Mouse (Mus musculus): ENCODE measurements around the gene Stag2. TPM values are rescaled to one million over a fixed set of nuclear protein-coding genes. Genes with fewer than 3 reads are reported as not detected.

The Stag2 gene
- polyA plus RNA-seq, 1 experiment from 2014 or later = 23.0 TPM

DNA sequence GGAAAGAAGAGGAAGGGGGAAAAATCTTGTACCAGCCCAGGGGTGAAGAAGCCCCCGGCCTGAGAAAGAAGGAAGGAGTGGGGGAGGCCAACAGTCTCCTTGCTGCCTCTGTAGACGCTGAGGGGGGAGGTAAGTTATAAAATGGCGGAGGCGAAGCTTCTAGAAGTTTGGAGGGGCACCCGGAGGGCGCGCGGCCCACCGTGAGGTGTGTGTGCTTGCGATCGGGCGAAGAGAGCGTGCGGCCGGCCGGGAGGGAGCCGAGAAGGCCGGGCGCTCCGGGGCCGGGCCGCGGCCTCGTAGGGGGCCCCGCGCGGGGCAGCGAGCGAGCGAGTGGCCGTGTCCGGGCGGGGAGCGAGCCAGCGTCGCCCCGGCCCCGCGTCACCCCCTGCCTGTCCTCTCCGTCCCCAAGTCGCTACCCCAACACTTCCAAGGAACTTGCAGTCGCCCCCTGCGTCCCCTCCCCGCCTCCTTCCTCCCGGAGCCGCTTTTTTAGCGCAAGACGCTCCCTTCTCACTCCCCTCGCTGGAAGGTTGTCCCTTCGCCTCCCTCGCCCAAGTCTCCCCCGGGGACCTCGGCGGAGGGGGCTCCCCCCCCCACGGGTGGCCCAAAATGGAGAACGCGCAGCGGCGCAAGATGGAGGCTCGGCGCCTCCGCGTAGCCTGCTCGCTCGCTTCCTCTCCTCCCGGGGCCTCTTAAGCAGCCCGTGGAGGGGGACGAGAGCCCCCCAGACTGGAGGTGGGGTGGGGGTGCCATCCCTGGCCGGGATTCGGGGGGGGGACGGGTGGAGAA lies 634 bp downstream of the Stag2 start:
- peak overlapping the region; percentile 62 for H3K4me3 ChIP-seq (ENCODE audit: low read length)
- no peaks in the 10 kb centered on the region for H3K4me1 ChIP-seq (ENCODE audit: control insufficient read depth, insufficient read depth, low read length)
- peak overlapping the region; percentile 92 for H3K9ac ChIP-seq (ENCODE audit: low read depth, low read length)
- H3K4me2 ChIP-seq (ENCODE audit: low read depth, low read length) = peak overlapping the region; percentile 46; the same call in 1 of the 2 replicates
- no peaks in the 10 kb centered on the region for H3K36me3 ChIP-seq (ENCODE audit: control insufficient read depth, insufficient read depth, low read length)
- no peaks in the 10 kb centered on the region for H3K27me3 ChIP-seq (replicated peaks; ENCODE audit: control insufficient read depth, insufficient read depth, low read length)
- no peaks in the 10 kb centered on the region for H3K9me3 ChIP-seq (ENCODE audit: control insufficient read depth, low read length)
- WGBS = 12% methylated on average over 41 of the region's 71 CpGs
- H3K27ac ChIP-seq (ENCODE audit: low read length) = peak overlapping the region; percentile 99
- peak; percentile 9 for ATAC-seq

DNA sequence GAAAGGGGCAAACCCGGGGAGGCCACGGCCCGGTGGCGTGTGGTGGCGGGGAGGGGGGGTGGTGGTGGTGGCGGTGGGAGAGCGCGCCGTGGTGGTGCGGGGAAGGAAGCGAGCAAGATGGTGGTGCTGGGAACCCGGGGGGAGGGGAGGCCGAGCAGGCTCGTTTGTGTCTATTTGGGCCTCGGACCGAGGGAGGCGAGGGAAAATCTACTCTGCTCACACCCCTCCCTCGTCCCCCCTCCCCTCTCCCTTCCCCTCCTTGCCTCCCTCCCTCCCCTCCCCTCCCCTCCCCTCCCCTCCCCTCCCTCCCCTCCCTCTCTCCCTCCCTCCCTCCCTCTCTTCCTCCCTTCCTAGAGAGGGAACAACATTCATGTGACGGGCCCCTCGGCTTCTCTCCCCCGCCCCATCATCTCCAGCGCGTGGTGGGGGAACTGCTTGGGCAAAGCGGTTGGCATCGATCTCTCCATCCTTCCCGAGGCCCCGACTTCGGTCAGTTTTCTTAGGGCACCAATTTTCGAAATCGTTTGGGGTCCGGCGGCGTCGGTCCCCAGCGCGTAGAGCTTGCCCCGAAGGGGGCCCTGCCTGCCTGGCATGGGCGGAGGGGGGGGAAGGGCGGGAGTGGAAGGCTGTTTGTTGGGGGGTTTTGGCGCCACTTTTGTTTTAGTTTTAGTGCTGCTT lies 1.4 kb downstream of the Stag2 start:
- 31% methylated on average over 20 of the region's 40 CpGs for WGBS
- Histone ChIP-seq H3K9me3 (ENCODE audit: control insufficient read depth, low read length) (no peaks in the 10 kb centered on the region), H3K4me2 (ENCODE audit: low read depth, low read length) (peak overlapping the region; percentile 37; the same call in 1 of the 2 replicates), H3K36me3 (ENCODE audit: control insufficient read depth, insufficient read depth, low read length) (no peaks in the 10 kb centered on the region), H3K4me3 (ENCODE audit: low read length) (peak overlapping the region; percentile 62), H3K27ac (ENCODE audit: low read length) (peak overlapping the region; percentile 99), H3K9ac (ENCODE audit: low read depth, low read length) (peak overlapping the region; percentile 92), H3K4me1 (ENCODE audit: control insufficient read depth, insufficient read depth, low read length) (no peaks in the 10 kb centered on the region), H3K27me3 (replicated peaks; ENCODE audit: control insufficient read depth, insufficient read depth, low read length) (no peaks in the 10 kb centered on the region)
- ATAC-seq = peak; percentile 64

DNA sequence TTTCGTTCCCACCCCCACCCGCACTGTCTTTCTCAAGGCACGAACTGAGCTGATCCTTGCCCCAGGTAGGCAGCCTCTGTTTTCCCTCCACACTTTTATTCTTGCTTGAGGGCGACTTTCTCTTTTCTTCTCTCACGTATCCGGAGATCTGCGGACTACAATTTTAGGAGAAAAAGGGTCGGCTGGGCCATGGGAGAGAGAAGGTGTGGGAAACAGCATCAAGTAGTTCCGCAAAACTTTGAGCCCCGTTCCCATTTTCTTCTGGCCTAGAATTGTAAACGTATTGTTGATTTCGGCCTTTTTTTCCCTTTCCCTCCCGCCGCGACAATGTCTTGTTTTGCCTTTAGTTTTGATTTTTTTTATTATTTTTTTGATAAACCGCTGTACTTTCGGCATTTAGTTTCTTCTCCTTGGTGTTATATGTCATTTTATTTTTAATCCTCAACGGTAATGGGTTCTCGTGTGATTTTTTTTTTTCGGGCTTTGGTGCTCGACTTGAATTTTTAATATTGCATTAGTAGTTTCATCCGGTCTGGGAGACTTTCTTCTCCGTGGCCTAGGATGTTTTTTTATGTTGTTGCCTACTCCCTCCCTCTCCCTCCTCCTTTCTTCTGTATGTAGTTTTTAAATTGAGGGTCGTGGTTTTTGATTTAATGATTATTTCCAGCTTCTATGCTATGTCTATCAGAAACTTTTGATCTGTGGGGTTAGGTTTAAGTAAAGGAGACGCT lies 2.1 kb downstream of the Stag2 start:
- no peaks in the 10 kb centered on the region for H3K4me1 ChIP-seq (ENCODE audit: control insufficient read depth, insufficient read depth, low read length)
- H3K36me3 ChIP-seq (ENCODE audit: control insufficient read depth, insufficient read depth, low read length) = no peaks in the 10 kb centered on the region
- 19% methylated on average over 25 of the region's 25 CpGs for WGBS
- peak overlapping the region; percentile 62 for H3K4me3 ChIP-seq (ENCODE audit: low read length)
- peak overlapping the region; percentile 37 for H3K4me2 ChIP-seq (ENCODE audit: low read depth, low read length)
- H3K27ac ChIP-seq (ENCODE audit: low read length) = peak overlapping the region; percentile 94
- H3K9ac ChIP-seq (ENCODE audit: low read depth, low read length) = peak overlapping the region; percentile 72
- H3K27me3 ChIP-seq (replicated peaks; ENCODE audit: control insufficient read depth, insufficient read depth, low read length) = no peaks in the 10 kb centered on the region
- ATAC-seq = no peak
- no peaks in the 10 kb centered on the region for H3K9me3 ChIP-seq (ENCODE audit: control insufficient read depth, low read length)

DNA sequence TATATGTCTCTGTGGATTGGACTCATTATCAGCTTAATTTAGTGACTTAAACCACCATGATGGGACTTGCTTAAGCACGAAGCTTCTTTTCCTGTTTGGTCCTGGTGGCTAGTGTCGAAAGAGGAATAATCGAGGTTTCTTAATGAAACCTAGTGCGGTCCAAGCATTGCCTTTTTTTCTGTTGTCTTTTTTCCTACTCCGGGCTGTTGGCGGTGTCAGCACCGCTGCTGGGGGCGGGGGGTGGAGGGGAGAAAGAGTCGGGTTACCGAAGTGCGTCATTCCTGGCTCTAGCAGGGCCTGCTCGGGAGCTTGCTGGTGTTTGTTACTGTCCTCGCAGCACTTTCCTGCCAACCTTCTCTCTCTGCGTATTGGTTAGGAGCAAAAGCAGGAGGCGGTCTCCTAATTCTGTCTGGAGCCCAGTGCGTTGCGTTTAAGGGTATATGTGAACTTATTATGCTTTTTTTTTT lies 2.8 kb downstream of the Stag2 start:
- Histone ChIP-seq H3K27me3 (replicated peaks; ENCODE audit: control insufficient read depth, insufficient read depth, low read length) (no peaks in the 10 kb centered on the region), H3K9ac (ENCODE audit: low read depth, low read length) (peak overlapping the region; percentile 72)

DNA sequence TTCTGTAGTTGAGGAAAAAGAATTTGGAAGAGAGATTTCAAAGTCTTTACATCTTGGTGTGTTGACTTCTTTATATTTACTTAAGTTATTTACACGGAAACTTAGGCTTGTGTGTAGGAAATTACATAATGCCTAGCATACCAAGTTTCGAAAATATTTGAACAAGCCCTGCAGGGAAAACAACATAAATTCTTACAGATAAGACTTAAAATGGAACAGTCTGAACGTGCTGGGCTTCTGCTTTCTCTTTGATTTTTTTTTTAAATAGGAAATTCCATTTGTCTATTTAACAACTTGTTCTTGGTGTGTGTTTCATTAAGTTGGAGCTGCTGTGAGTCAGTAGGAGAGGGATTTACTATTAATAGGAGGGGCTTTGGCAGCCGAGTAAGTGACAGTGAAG lies 3.9 kb downstream of the Stag2 start:
- Histone ChIP-seq H3K4me1 (ENCODE audit: control insufficient read depth, insufficient read depth, low read length) (no peaks in the 10 kb centered on the region), H3K36me3 (ENCODE audit: control insufficient read depth, insufficient read depth, low read length) (no peaks in the 10 kb centered on the region), H3K4me3 (ENCODE audit: low read length) (peak overlapping the region; percentile 28), H3K27ac (ENCODE audit: low read length) (no peak overlapping the region), H3K9me3 (ENCODE audit: control insufficient read depth, low read length) (no peaks in the 10 kb centered on the region), H3K9ac (ENCODE audit: low read depth, low read length) (no peak overlapping the region), H3K27me3 (replicated peaks; ENCODE audit: control insufficient read depth, insufficient read depth, low read length) (no peaks in the 10 kb centered on the region), H3K4me2 (ENCODE audit: low read depth, low read length) (peak overlapping the region; percentile 47)
- 19% methylated on average over 4 of the region's 4 CpGs for WGBS
- no peak for ATAC-seq

More for the DNA sequence above, 2.8 kb downstream of the Stag2 start:
- WGBS = 14% methylated on average over 17 of the region's 17 CpGs
- Histone ChIP-seq H3K36me3 (ENCODE audit: control insufficient read depth, insufficient read depth, low read length) (no peaks in the 10 kb centered on the region), H3K27ac (ENCODE audit: low read length) (peak overlapping the region; percentile 93), H3K4me1 (ENCODE audit: control insufficient read depth, insufficient read depth, low read length) (no peaks in the 10 kb centered on the region), H3K4me3 (ENCODE audit: low read length) (peak overlapping the region; percentile 62), H3K9me3 (ENCODE audit: control insufficient read depth, low read length) (no peaks in the 10 kb centered on the region), H3K4me2 (ENCODE audit: low read depth, low read length) (peak overlapping the region; percentile 47)
- ATAC-seq = peak; percentile 67

DNA sequence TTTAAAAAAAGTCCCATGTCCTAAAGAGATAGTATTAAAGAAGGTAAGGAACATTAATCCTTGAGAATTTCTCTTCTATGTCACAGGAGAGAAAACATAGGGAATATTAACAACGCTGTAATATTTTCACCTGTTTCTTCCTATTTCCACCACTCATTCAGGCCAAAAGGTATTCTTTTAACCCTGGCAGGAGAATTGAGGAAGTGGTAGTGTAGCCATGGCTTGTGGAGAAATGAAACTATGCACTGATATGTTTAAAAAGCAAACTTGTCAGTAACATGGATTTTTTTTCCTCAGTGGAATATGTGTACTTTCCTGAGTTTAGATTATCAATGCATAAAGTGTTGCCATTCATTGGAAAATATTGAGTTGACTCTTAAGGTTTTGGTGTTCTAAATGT lies 16.3 kb downstream of the Stag2 start:
- no peak for ATAC-seq
- Histone ChIP-seq H3K9ac (ENCODE audit: low read depth, low read length) (no peak overlapping the region), H3K27me3 (replicated peaks; ENCODE audit: control insufficient read depth, insufficient read depth, low read length) (no peaks in the 10 kb centered on the region), H3K27ac (ENCODE audit: low read length) (no peak overlapping the region), H3K4me3 (ENCODE audit: low read length) (no peak overlapping the region), H3K36me3 (ENCODE audit: control insufficient read depth, insufficient read depth, low read length) (no peaks in the 10 kb centered on the region), H3K9me3 (ENCODE audit: control insufficient read depth, low read length) (no peaks in the 10 kb centered on the region), H3K4me2 (ENCODE audit: low read depth, low read length) (no peak overlapping the region), H3K4me1 (ENCODE audit: control insufficient read depth, insufficient read depth, low read length) (no peaks in the 10 kb centered on the region)
- WGBS = 83% methylated on average over 1 of the region's 1 CpGs

DNA sequence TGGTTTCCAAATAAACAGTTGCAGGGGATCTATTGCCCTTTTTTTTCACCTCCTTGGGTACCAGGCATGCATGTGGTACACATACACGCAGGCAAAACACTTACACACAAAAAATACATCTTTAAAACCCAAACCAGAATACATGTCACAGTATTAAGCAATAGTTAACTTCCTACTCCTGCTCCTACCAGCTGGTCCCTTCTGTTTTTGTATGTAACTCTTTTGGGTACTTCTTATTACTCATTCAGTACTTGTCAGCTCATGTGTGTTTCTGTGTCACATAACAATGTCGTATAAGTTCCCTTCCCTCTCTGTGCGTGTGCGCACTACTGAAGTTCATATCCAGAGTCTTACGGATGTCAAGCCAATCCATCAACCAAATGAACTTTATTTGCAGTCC lies 21.7 kb downstream of the Stag2 start:
- H3K36me3 ChIP-seq (ENCODE audit: control insufficient read depth, insufficient read depth, low read length) = no peaks in the 10 kb centered on the region
- no peak overlapping the region for H3K27ac ChIP-seq (ENCODE audit: low read length)
- no peak overlapping the region for H3K4me3 ChIP-seq (ENCODE audit: low read length)
- WGBS = 88% methylated on average over 5 of the region's 5 CpGs
- no peaks in the 10 kb centered on the region for H3K9me3 ChIP-seq (ENCODE audit: control insufficient read depth, low read length)
- no peak overlapping the region for H3K9ac ChIP-seq (ENCODE audit: low read depth, low read length)
- no peak for ATAC-seq
- H3K4me2 ChIP-seq (ENCODE audit: low read depth, low read length) = no peak overlapping the region
- H3K27me3 ChIP-seq (replicated peaks; ENCODE audit: control insufficient read depth, insufficient read depth, low read length) = no peaks in the 10 kb centered on the region
- H3K4me1 ChIP-seq (ENCODE audit: control insufficient read depth, insufficient read depth, low read length) = no peaks in the 10 kb centered on the region

DNA sequence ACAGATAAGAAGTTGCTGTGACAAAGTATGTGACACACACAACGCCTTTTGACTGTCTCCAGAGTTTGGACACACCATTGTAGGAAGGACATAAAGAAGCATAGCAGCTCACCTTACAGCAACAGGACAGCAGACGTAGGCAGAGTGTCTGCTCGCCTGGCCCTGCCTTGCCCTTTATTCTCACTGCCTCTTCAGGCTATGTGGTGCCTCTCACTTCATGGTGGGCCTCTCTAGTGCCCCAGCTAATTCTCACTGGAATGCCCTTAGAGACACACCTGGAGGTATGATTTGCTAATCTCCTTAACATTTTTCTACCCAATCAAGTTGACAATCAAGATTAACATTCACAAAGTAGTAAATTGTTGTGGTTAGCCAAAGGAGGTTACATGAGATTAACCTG lies 38.5 kb downstream of the Stag2 start:
- no peaks in the 10 kb centered on the region for H3K9me3 ChIP-seq (ENCODE audit: control insufficient read depth, low read length)
- peak; percentile 64 for ATAC-seq
- WGBS = 54% methylated on average over 3 of the region's 3 CpGs

DNA sequence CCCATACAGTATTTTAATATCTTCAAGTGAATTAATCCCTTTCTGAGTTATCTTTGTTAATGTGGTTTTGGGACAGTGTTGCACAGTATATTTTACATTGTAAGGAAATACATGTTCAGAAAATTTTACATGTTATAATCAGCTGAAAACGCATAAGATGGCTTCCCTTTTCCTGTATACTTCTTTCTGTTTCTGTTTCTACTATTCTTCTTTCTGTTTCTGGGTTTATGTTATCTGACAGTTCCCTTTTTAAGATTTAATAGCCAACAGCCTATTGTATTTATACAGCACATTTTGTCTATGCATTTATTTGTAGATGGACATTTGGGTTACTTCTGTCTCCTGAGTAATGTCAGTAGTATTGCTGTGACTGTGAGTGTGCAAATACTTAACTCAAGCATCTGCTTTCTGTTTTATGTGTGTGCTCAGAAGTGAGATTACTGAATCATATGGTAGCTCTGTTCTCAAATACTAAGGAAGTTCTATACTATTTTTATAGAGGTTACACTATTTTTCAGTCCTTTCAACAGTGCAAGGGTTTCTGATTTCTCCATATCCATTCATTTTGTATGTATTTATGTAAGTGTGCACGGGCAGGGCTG lies 39.8 kb downstream of the Stag2 start:
- 72% methylated on average over 2 of the region's 2 CpGs for WGBS
- no peak overlapping the region for H3K9ac ChIP-seq (ENCODE audit: low read depth, low read length)
- H3K27me3 ChIP-seq (replicated peaks; ENCODE audit: control insufficient read depth, insufficient read depth, low read length) = no peaks in the 10 kb centered on the region
- H3K27ac ChIP-seq (ENCODE audit: low read length) = no peak overlapping the region
- H3K36me3 ChIP-seq (ENCODE audit: control insufficient read depth, insufficient read depth, low read length) = no peaks in the 10 kb centered on the region
- no peaks in the 10 kb centered on the region for H3K9me3 ChIP-seq (ENCODE audit: control insufficient read depth, low read length)
- H3K4me1 ChIP-seq (ENCODE audit: control insufficient read depth, insufficient read depth, low read length) = no peaks in the 10 kb centered on the region
- no peak overlapping the region for H3K4me3 ChIP-seq (ENCODE audit: low read length)
- no peak overlapping the region for H3K4me2 ChIP-seq (ENCODE audit: low read depth, low read length)
- no peak for ATAC-seq

More for the DNA sequence above, 38.5 kb downstream of the Stag2 start:
- H3K4me2 ChIP-seq (ENCODE audit: low read depth, low read length) = no peak overlapping the region
- no peaks in the 10 kb centered on the region for H3K36me3 ChIP-seq (ENCODE audit: control insufficient read depth, insufficient read depth, low read length)
- no peaks in the 10 kb centered on the region for H3K27me3 ChIP-seq (replicated peaks; ENCODE audit: control insufficient read depth, insufficient read depth, low read length)
- no peak overlapping the region for H3K4me3 ChIP-seq (ENCODE audit: low read length)
- H3K9ac ChIP-seq (ENCODE audit: low read depth, low read length) = no peak overlapping the region
- no peaks in the 10 kb centered on the region for H3K4me1 ChIP-seq (ENCODE audit: control insufficient read depth, insufficient read depth, low read length)
- H3K27ac ChIP-seq (ENCODE audit: low read length) = no peak overlapping the region
